Mouse (Mus musculus): ENCODE data around the gene H2afv. TPM values are rescaled to one million over a fixed set of nuclear protein-coding genes. Genes with fewer than 3 reads are reported as not detected.

Gene H2afv
- total and polyA plus RNA-seq, 3 experiments, result 46.6 to 73.2 (median 63.7) TPM

DNA sequence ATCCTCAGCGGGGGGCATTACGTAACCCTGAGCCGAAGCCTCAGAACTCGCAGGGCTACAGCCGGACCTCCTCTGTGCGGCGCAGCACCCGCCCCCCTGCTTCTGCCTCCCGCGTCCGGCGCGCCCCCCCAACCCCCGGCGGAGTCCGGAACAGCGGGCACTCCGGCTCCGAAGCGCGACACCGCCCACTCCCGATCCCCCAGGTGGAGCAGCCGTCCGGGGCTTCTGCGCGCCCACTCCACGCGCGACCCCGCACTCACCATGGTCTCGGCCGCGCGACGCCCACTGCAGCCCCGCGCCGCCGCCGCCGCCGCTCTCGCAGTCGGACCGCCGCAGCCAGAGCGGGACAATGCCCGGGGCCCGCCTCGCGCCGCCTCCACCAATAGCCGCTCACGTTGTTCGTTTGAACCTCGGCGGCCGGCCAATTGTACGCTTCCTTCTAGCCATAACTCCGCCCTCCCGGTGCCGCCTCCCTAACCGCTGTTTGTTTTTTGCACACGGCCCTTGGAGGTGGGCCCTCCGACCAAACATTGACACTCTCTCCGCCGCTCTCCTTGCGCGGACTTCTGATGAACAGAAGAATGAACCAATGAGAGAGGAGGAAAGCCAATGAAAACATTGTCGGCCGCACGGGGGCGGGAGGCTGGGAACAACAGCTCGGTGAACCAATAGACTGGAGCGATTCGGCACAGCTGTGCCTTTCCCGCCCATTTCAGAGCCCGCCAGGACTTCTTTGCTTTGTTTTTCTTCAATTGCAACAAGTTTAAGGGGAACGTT lies at the start of gene H2afv (continued):
- TF ChIP-seq NELFE (IDR thresholded peaks at IDR 0.05; ENCODE audit: low read depth, low read length), result peak; percentile 68

DNA sequence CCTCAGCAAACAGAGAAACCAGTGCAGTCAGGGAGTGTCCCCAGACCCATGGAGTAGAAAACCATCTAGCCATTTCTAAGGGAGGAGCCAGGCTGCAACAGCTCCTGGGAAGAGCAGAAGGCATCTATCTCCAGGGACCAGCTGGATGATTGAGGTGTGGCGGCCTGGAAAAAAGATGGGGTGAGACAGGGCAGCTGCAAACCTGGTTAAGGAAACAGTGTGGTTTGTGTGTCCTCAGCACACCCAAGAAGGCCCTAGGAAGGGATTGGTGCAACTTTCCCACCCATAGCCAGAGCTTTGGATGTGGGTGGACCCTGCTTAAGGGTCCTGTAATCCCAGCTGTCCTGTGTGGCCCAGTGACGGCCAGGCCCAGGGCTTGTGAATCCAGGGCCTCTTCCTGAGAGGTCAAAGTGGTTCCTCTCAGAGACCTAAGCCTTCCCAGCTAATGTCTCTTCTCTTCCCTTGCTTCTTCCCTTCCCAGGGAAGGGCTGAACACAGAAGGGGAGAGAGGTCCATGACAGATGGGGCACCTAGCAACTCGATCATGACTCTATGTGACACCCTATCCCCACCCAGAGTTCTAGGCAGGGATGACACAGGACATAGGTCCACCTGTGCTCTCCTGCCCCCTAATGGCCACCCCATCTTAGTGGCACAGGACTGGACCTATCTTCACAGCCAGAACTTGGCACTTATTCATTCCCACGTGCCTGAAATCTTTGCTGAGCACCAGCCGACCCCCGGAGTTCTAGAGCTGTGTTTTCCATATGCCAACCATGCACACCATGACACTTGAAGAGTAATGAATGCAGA lies 45.7 kb upstream of the H2afv start:
- H3K9ac ChIP-seq (ENCODE audit: insufficient read depth, low read depth), result no peak overlapping the region
- dilution Hi-C loops (cut with MboI; ENCODE audit: extremely low pct_ligation_motif_present, extremely low pct_unique_long_range_greater_than_20kb, low sequenced_read_pairs) (no loop called here), in situ Hi-C loops (cut with MboI; ENCODE audit: low pct_ligation_motif_present, low pct_unique_long_range_greater_than_20kb, low sequenced_read_pairs) (no loop called here)
- peak; percentile 87 for DNase-seq (ENCODE audit: extremely low read depth)
- no peak overlapping the region for H3K27ac ChIP-seq (ENCODE audit: insufficient read depth, low read depth)
- no peaks in the 10 kb centered on the region for H3K9me3 ChIP-seq (replicated peaks; ENCODE audit: low read length)
- TF ChIP-seq IRF4 (IDR thresholded peaks at IDR 0.05; ENCODE audit: low read depth, low read length) (peak; percentile 33), POLR2A (IDR thresholded peaks at IDR 0.05; ENCODE audit: low read depth, low read length) (no peak), HCFC1 (IDR thresholded peaks at IDR 0.05; ENCODE audit: low read depth, low read length) (no peak), BHLHE40 (IDR thresholded peaks at IDR 0.05; ENCODE audit: low read depth, low read length) (peak; percentile 50; the same call in 1 of the 2 replicates), RAD21 (IDR thresholded peaks at IDR 0.05; ENCODE audit: low read depth, low read length) (peak; percentile 92), EP300 (IDR thresholded peaks at IDR 0.05; ENCODE audit: low read length) (0 out of 2 replicates have a peak, but pooled peaks have one; percentile 16), SMC3 (IDR thresholded peaks at IDR 0.05; ENCODE audit: low read depth, low read length) (peak; percentile 81), MAZ (IDR thresholded peaks at IDR 0.05; ENCODE audit: low read depth, low read length) (peak; percentile 71; the same call in 1 of the 2 replicates), KAT2A (IDR thresholded peaks at IDR 0.05; ENCODE audit: insufficient replicate concordance, low read length) (no peak), CTCF (conservative IDR thresholded peaks at IDR 0.05 in 1 of 2, IDR thresholded peaks at IDR 0.05 in 1 of 2; ENCODE audit: low read depth in 2 of 2, low read length in 2 of 2) (peak; percentile 75 to 98), NELFE (IDR thresholded peaks at IDR 0.05; ENCODE audit: low read depth, low read length) (peak; percentile 52), MEF2A (IDR thresholded peaks at IDR 0.05; ENCODE audit: borderline replicate concordance, low read depth, low read length) (0 out of 2 replicates have a peak, but pooled peaks have one; percentile 16), MAX (IDR thresholded peaks at IDR 0.05; ENCODE audit: low read length) (peak; percentile 69; the same call in 1 of the 2 replicates)
- H3K4me1 ChIP-seq (ENCODE audit: control insufficient read depth in 1 of 2, insufficient read depth in 2 of 2), result peaks cover 0 to 20% of the 10 kb centered on the region in 2 experiments; a peak in 2 of 4 replicates
- no peak overlapping the region for H3K4me3 ChIP-seq (replicated peaks in 1 of 3; ENCODE audit: low read depth in 2 of 3, low read length in 2 of 3, poor library complexity in 1 of 3)
- no peak overlapping the region for H3K4me2 ChIP-seq (ENCODE audit: insufficient read depth, low read depth, poor library complexity, severe bottlenecking)
- no peaks in the 10 kb centered on the region for H3K27me3 ChIP-seq (replicated peaks)
- no peaks in the 10 kb centered on the region for H3K79me2 ChIP-seq (replicated peaks; ENCODE audit: control insufficient read depth, extremely low read depth, insufficient read depth, poor library complexity, severe bottlenecking)
- H3K36me3 ChIP-seq (replicated peaks in 1 of 2; ENCODE audit: control insufficient read depth in 1 of 2, insufficient read depth in 1 of 2, low read length in 1 of 2), result no peaks in the 10 kb centered on the region

- Histone ChIP-seq H3K4me1 (ENCODE audit: control insufficient read depth in 1 of 2, insufficient read depth in 2 of 2) (peaks cover 0 to 25% of the 10 kb centered on the region in 2 experiments; a peak in 2 of 4 replicates), H3K4me2 (ENCODE audit: insufficient read depth, low read depth, poor library complexity, severe bottlenecking) (no peak overlapping the region), H3K27ac (ENCODE audit: insufficient read depth, low read depth) (no peak overlapping the region), H3K4me3 (replicated peaks in 1 of 3; ENCODE audit: low read depth in 2 of 3, low read length in 2 of 3, poor library complexity in 1 of 3) (no peak overlapping the region), H3K27me3 (replicated peaks) (no peaks in the 10 kb centered on the region), H3K9ac (ENCODE audit: insufficient read depth, low read depth) (no peak overlapping the region), H3K9me3 (replicated peaks; ENCODE audit: low read length) (no peaks in the 10 kb centered on the region), H3K79me2 (replicated peaks; ENCODE audit: control insufficient read depth, extremely low read depth, insufficient read depth, poor library complexity, severe bottlenecking) (no peaks in the 10 kb centered on the region), H3K36me3 (replicated peaks in 1 of 2; ENCODE audit: control insufficient read depth in 1 of 2, insufficient read depth in 1 of 2, low read length in 1 of 2) (no peaks in the 10 kb centered on the region)
- DNase-seq (ENCODE audit: extremely low read depth), result no peak
- TF ChIP-seq E2F4 (IDR thresholded peaks at IDR 0.05; ENCODE audit: insufficient replicate concordance, low read depth, low read length) (no peak), MAFK (IDR thresholded peaks at IDR 0.05; ENCODE audit: insufficient replicate concordance, low read length) (no peak), ELF1 (IDR thresholded peaks at IDR 0.05; ENCODE audit: low read depth, low read length) (no peak), MXI1 (IDR thresholded peaks at IDR 0.05; ENCODE audit: low read depth, low read length) (no peak), CHD1 (IDR thresholded peaks at IDR 0.05; ENCODE audit: low read depth, low read length) (no peak), SIN3A (IDR thresholded peaks at IDR 0.05; ENCODE audit: low read length) (no peak), IRF4 (IDR thresholded peaks at IDR 0.05; ENCODE audit: low read depth, low read length) (no peak), ZNF384 (IDR thresholded peaks at IDR 0.05; ENCODE audit: low read depth, low read length) (no peak), KAT2A (IDR thresholded peaks at IDR 0.05; ENCODE audit: insufficient replicate concordance, low read length) (no peak), USF1 (IDR thresholded peaks at IDR 0.05; ENCODE audit: low read depth, low read length) (no peak), POLR2AphosphoS2 (IDR thresholded peaks at IDR 0.05; ENCODE audit: low read depth, low read length) (no peak), MAZ (IDR thresholded peaks at IDR 0.05; ENCODE audit: low read depth, low read length) (no peak)
- dilution Hi-C loops (cut with MboI; ENCODE audit: extremely low pct_ligation_motif_present, extremely low pct_unique_long_range_greater_than_20kb, low sequenced_read_pairs) (no loop called here), in situ Hi-C loops (cut with MboI; ENCODE audit: low pct_ligation_motif_present, low pct_unique_long_range_greater_than_20kb, low sequenced_read_pairs) (no loop called here)
Measured at GRCm38 (mm10) chr11:6489257-6489656, 45.0 kb upstream of the H2afv start.

Data from CH12.LX (cell line).